Mouse (Mus musculus) ES-E14 (cell line): Measurements from ENCODE around the gene Lamtor2. TPM values are rescaled to one million over a fixed set of nuclear protein-coding genes. Genes with fewer than 3 reads are reported as not detected.

Experiments used
- DNase-seq: peaks from one replicate; pipeline ENCODE4 v3.0.0-alpha.2; 2013; ENCODE audit warnings: low read depth, low spot score
- H3K27ac ChIP-seq: 2 replicates; pipeline ENCODE4 v1.5.1; 2012; ENCODE audit warnings: low read depth, mild to moderate bottlenecking, low read length, moderate library complexity, mixed read lengths; ENCODE audit not compliant: poor library complexity, insufficient read depth, severe bottlenecking
- H3K36me3 ChIP-seq: 2 replicates; pipeline ENCODE4 v1.6.1; 2012; ENCODE audit warnings: mild to moderate bottlenecking, low read length, moderate library complexity, mixed read lengths; ENCODE audit not compliant: control insufficient read depth, poor library complexity, insufficient read depth, severe bottlenecking
- H3K4me1 ChIP-seq, 2 experiments: fragments of 150-350 bp in 1 of 2; sonication (generic) in 1 of 2; 2 replicates each; pipeline ENCODE4 v1.6.1; 2012; ENCODE audit warnings: low read length in 2 of 2, mild to moderate bottlenecking in 1 of 2, mixed read lengths in 1 of 2; ENCODE audit not compliant: control insufficient read depth in 2 of 2, insufficient read depth in 2 of 2, poor library complexity in 1 of 2
- H3K4me3 ChIP-seq, 2 experiments: fragments of 150-350 bp in 1 of 2; sonication (generic) in 1 of 2; 2 replicates each; pipeline ENCODE4 v1.5.1; 2012; ENCODE audit warnings: low read length in 2 of 2, low read depth in 1 of 2, mild to moderate bottlenecking in 1 of 2, mixed read lengths in 1 of 2; ENCODE audit not compliant: insufficient read depth in 1 of 2, poor library complexity in 1 of 2, severe bottlenecking in 1 of 2
- H3K9ac ChIP-seq: 2 replicates; pipeline ENCODE4 v1.6.1; 2012; ENCODE audit warnings: low read depth, mild to moderate bottlenecking, low read length, mixed read lengths; ENCODE audit not compliant: poor library complexity, insufficient read depth, severe bottlenecking
- H3K9me3 ChIP-seq: fragments of 150-350 bp; sonication (generic); 2 replicates; pipeline ENCODE4 v1.6.1; 2012; ENCODE audit warnings: low read depth, mild to moderate bottlenecking, low read length; ENCODE audit not compliant: control insufficient read depth, insufficient read depth
- CHD2 ChIP-seq: IDR thresholded peaks from 2 replicates; pipeline ENCODE4 v1.6.1; 2014; ENCODE audit warnings: mild to moderate bottlenecking, low read depth, low read length, inconsistent platforms
- HCFC1 ChIP-seq: IDR thresholded peaks from 2 replicates; pipeline ENCODE4 v1.6.1; 2012; ENCODE audit warnings: low read length, inconsistent platforms, borderline replicate concordance; ENCODE audit not compliant: insufficient read depth
- MAFK ChIP-seq: IDR thresholded peaks from 2 replicates; pipeline ENCODE4 v1.6.1; 2014; ENCODE audit warnings: mild to moderate bottlenecking, low read depth, low read length, inconsistent platforms; ENCODE audit not compliant: insufficient read depth
- ZC3H11A ChIP-seq: IDR thresholded peaks from 2 replicates; pipeline ENCODE4 v1.6.1; 2012; ENCODE audit warnings: low read depth, mild to moderate bottlenecking, inconsistent platforms, low read length, borderline replicate concordance
- ZNF384 ChIP-seq: IDR thresholded peaks from 2 replicates; pipeline ENCODE4 v1.6.1; 2012; ENCODE audit warnings: low read depth, low read length, inconsistent platforms
- in situ Hi-C, 2 experiments: fragments of 600-800 bp; cut with MboI; formaldehyde crosslinking; loops; one replicate each; pipeline ENCODE4 v1.15.1; 2025; ENCODE audit warnings: low sequenced_read_pairs in 2 of 2, inconsistent platforms in 1 of 2; ENCODE audit not compliant: unreplicated experiment in 2 of 2
- total RNA-seq: library from RNA; depleted of rRNA; stranded (reverse); fragments of 300-350 nt; gene quantifications from 2 replicates; pipeline ENCODE4 v1.2.3, GENCODE M21; 2012

The Lamtor2 gene
- total RNA-seq, 1 experiment: 108 TPM

GRCm38 (mm10) chr3:88542486-88542885, 10.4 kb downstream of the Lamtor2 start:
- no peak for DNase-seq
- no peak for TF ChIP-seq HCFC1
- TF ChIP-seq ZC3H11A: no peak
- TF ChIP-seq CHD2: no peak
- TF ChIP-seq MAFK: no peak
- no peak for TF ChIP-seq ZNF384
- in situ Hi-C loops: no loop called here
- Histone ChIP-seq H3K9me3 (no peaks in the 10 kb centered on the region), H3K27ac (no peak overlapping the region), H3K36me3 (peaks cover 8% of the 10 kb centered on the region), H3K9ac (no peak overlapping the region), H3K4me3 (no peak overlapping the region), H3K4me1 (peaks cover 4 to 37% of the 10 kb centered on the region in 2 experiments)

- Histone ChIP-seq H3K36me3 (peaks cover 14% of the 10 kb centered on the region), H3K4me1 (peaks cover 4 to 34% of the 10 kb centered on the region in 2 experiments), H3K9me3 (no peaks in the 10 kb centered on the region), H3K27ac (no peak overlapping the region), H3K4me3 (no peak overlapping the region), H3K9ac (no peak overlapping the region)
- in situ Hi-C loops: no loop called here
- DNase-seq: no peak
- TF ChIP-seq ZC3H11A: no peak
- no peak for TF ChIP-seq CHD2
- no peak for TF ChIP-seq ZNF384
- no peak for TF ChIP-seq HCFC1
- TF ChIP-seq MAFK: no peak
Observed at GRCm38 (mm10) chr3:88541622-88542401, 11.1 kb downstream of the Lamtor2 start.

GRCm38 (mm10) chr3:88540085-88540484, 12.8 kb downstream of the Lamtor2 start:
- no peak overlapping the region for H3K4me3 ChIP-seq
- no peaks in the 10 kb centered on the region for H3K9me3 ChIP-seq
- H3K9ac ChIP-seq: peak overlapping the region; percentile 5; the same call in 1 of the 2 replicates
- H3K36me3 ChIP-seq: peaks cover 22% of the 10 kb centered on the region
- TF ChIP-seq CHD2: no peak
- TF ChIP-seq MAFK: no peak
- TF ChIP-seq HCFC1: no peak
- TF ChIP-seq ZC3H11A: no peak
- no peak for TF ChIP-seq ZNF384
- H3K27ac ChIP-seq: peak overlapping the region; percentile 57; the same call in 1 of the 2 replicates
- peaks cover 5 to 38% of the 10 kb centered on the region in 2 experiments for H3K4me1 ChIP-seq
- in situ Hi-C loops: no loop called here
- DNase-seq: no peak

DNA sequence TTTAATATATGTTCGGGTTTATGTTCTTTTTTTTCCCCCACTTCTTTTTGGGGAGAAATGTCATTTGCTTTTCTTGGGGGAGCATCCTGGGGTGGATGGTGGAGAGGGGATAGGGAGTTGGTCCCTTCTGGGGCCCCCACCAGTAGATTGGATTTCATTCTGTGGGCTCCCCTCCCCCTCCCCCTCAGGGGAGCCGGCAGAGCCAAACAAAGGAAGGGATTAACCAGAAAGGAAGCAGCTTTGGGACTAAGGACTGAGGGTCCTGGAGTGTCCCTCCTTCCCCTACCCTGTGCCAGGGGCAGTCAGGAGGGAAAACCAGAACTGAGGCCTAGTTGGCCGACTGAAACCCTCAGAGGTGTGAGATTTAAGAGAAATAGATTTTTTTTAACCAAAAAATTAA, 13.5 kb downstream of the Lamtor2 start:
- H3K36me3 ChIP-seq: peaks cover 25% of the 10 kb centered on the region

More for the DNA sequence above, 13.5 kb downstream of the Lamtor2 start:
- TF ChIP-seq ZNF384: no peak
- no peak for TF ChIP-seq HCFC1
- no peak for TF ChIP-seq MAFK
- no peak for TF ChIP-seq CHD2
- TF ChIP-seq ZC3H11A: no peak
- Histone ChIP-seq H3K27ac (no peak overlapping the region; the same call in 1 of the 2 replicates), H3K9ac (no peak overlapping the region), H3K4me1 (peaks cover 5 to 40% of the 10 kb centered on the region in 2 experiments), H3K4me3 (no peak overlapping the region), H3K9me3 (no peaks in the 10 kb centered on the region)
- no peak for DNase-seq
- in situ Hi-C loops: no loop called here
